Mouse (Mus musculus): ENCODE measurements at regions not wholly inside any gene's neighbourhood (a gene's known extent, or its start where the extent isn't known, plus 50 kb on each side); places are given as distances from the start of the nearest gene placed in this dataset.
A peak's percentile ranks its signal among the peaks of the same experiment; 100 is the strongest.
"Not testable (repeated sequence)": the region's sequence is repeated elsewhere in the genome, so short reads cannot be mapped to it uniquely, and the experiment has no call there.

GRCm38 (mm10) chr7:60293556-60293955, 153.5 kb upstream of the Snrpn start:
- DNase-seq, result no peak
- intact Hi-C loops (cut with DNase I), result no loop called here

- DNase-seq, result peak; percentile 6 to 13
- intact Hi-C loops (cut with DNase I), result not testable (repeated sequence)
These were observed 104.3 kb upstream of the Snrpn start for GRCm38 (mm10) chr7:60244187-60244866.

- peak; percentile 11 to 23 for DNase-seq
These were observed 103.7 kb upstream of the Snrpn start for GRCm38 (mm10) chr7:60243746-60244145.

DNA sequence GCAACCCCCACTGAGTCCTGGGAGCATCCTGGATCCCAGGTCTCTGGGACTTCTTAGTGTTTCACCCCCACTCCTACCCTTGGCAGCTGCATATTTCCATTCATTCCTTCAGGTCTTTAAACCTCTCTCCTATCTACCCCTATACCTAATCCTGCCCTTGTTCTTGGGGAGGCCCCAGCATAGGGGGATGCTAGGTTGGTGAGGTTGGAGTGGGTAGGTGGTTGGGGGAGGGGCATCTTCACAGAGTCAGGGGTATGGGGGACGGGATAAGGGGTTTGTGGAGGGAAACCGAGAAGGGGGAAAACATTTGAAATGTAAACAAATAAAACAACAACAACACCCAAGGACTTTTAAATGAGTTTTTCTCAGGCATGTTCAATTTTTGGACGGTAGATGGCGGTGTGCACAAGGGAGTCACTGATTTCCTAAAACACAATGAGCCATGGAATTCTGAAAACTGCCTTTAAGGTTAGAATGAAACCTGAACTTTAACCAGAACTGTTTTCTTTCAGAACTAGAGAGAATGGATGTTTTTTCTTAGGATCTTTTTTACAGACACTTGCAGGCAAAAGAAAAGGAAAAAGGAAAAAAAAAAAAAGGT, 98.7 kb upstream of the Snrpn start:
- peak in 1 of 2 experiments; percentile 4 for DNase-seq
- intact Hi-C loops (cut with DNase I), result not testable (repeated sequence)

More at GRCm38 (mm10) chr7:60243746-60244145, 103.7 kb upstream of the Snrpn start:
- intact Hi-C loops (cut with DNase I), result not testable (repeated sequence)

DNA sequence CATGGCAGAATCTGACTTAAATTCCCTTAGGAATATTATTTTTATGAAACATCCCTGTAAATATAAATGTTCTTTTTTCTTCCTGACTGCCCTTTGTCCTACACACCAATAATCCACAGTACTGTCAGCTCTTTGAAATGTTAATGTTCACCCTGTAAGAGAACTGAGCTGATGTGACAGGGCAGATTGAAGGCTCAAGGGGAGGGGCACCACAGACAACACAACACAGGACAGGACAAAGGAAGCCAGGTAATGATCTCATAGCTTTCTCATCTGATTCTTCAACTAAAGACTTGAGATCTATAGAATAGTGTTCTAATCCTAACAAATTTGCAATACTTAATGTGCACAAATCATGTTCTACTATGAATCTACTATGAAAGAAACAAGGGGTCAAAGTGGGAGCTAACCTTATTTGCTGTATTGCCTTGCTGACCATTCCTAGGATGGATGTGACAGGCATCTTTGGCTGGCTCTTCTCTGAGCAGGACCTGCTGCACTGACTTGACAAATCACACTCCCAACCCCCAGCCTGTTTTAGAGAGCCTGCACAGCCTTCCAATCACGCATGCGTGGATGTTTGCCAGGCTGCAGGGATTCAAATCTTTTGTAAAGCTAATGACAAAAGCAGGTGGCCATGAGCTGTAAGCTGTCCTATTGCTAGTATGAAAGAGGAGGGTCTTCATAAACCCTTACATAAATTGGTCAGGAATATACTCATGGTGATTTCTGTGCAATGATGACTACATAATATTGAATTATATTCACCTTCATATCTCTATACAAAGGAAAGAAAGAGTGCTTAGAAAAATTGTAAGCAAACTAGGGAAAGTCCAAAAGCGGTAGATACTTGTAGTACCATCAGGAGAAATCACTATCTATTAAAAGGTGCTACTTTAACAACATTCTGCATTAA, 76.6 kb upstream of the Snrpn start:
- DNase-seq; intact Hi-C loops (cut with DNase I): not testable (repeated sequence)
